8 mouse cellular contexts compared by ENCODE assay signal in genomic region chr2:92375788-92376187, GRCm38 (mm10). TPM values are rescaled to one million over a fixed set of nuclear protein-coding genes. Genes with fewer than 3 reads are reported as not detected.
DNase-seq lines count a peak whose midpoint lies in the region; ATAC-seq and TF ChIP-seq lines count a peak whose summit lies in the region.

No protein-coding gene starts in this region.

- H3K36me3 ChIP-seq in heart, embryonic 10.5 days, result peaks cover 35% of the 10 kb centered on the region
- peaks cover 20% of the 10 kb centered on the region for H3K36me3 ChIP-seq in C2C12 (ENCODE audit: control insufficient read depth, insufficient read depth)
- H3K36me3 ChIP-seq in forebrain, embryonic 11.5 days (ENCODE audit: control insufficient read depth, insufficient read depth, low read length), result no peaks in the 10 kb centered on the region; the same call in 1 of the 2 replicates
- peaks cover 6% of the 10 kb centered on the region; the same call in 1 of the 2 replicates for H3K36me3 ChIP-seq in liver, embryonic 14.5 days (replicated peaks; ENCODE audit: control insufficient read depth, insufficient read depth, low read depth)

- peak overlapping the region; percentile 76 for H3K4me3 ChIP-seq in heart, embryonic 10.5 days
- peak overlapping the region; percentile 99 for H3K4me3 ChIP-seq in C2C12 (ENCODE audit: insufficient read depth, poor library complexity, severe bottlenecking)
- H3K4me3 ChIP-seq in forebrain, embryonic 11.5 days (ENCODE audit: low read depth, low read length), result peak overlapping the region; percentile 72
- H3K4me3 ChIP-seq in liver, embryonic 14.5 days (ENCODE audit: insufficient read depth in 1 of 2, low read depth in 2 of 2, low read length in 2 of 2), result peak overlapping the region; percentile 66 to 88

- no peak for TF ChIP-seq EP300 in liver, embryonic 14.5 days (IDR thresholded peaks at IDR 0.05; ENCODE audit: low read depth)

- H3K9ac ChIP-seq in forebrain, embryonic 11.5 days (ENCODE audit: low read length), result peak overlapping the region; percentile 69
- H3K9ac ChIP-seq in liver, embryonic 14.5 days (replicated peaks), result peak overlapping the region; percentile 66

- peaks cover 20% of the 10 kb centered on the region for H3K79me2 ChIP-seq in C2C12 (ENCODE audit: control insufficient read depth, insufficient read depth)

- H3K4me1 ChIP-seq in heart, embryonic 10.5 days, result peaks cover 30% of the 10 kb centered on the region
- peaks cover 34% of the 10 kb centered on the region for H3K4me1 ChIP-seq in forebrain, embryonic 11.5 days (replicated peaks; ENCODE audit: control insufficient read depth, insufficient read depth, low read length)
- peaks cover 4 to 13% of the 10 kb centered on the region in 2 experiments; a peak in 3 of 4 replicates for H3K4me1 ChIP-seq in liver, embryonic 14.5 days (replicated peaks; ENCODE audit: control insufficient read depth in 2 of 2, insufficient read depth in 2 of 2, low read length in 1 of 2)

- 12% methylated on average over 10 of the region's 10 CpGs for WGBS in heart, embryonic 10.5 days
- 17% methylated on average over 10 of the region's 10 CpGs for WGBS in forebrain, embryonic 11.5 days
- 7% methylated on average over 10 of the region's 10 CpGs for WGBS in liver, embryonic 14.5 days (ENCODE audit: insufficient replicate concordance)

- intact Hi-C loops in heart, postnatal 14 days (cut with DNase I), result loop anchor here (2.0 kb wide), 1 partner anchor 61 kb away; no protein-coding TSS in a partner anchor

- no peak for DNase-seq in heart, embryonic 10.5 days (ENCODE audit: low spot score)
- DNase-seq in heart, postnatal 14 days, result no peak
- no peak for DNase-seq in forebrain, embryonic 11.5 days (ENCODE audit: low spot score)
- no peak for DNase-seq in liver, embryonic 14.5 days (ENCODE audit: low read depth in 3 of 3, low spot score in 3 of 3)
- DNase-seq in thymus, postnatal 4 days, result no peak
- DNase-seq in spleen, adult 18-20 months, result no peak

- H3K27ac ChIP-seq in heart, embryonic 10.5 days, result peak overlapping the region; percentile 83
- H3K27ac ChIP-seq in forebrain, embryonic 11.5 days (ENCODE audit: low read depth, low read length), result no peak overlapping the region
- no peak overlapping the region for H3K27ac ChIP-seq in liver, embryonic 14.5 days

- no peak for ATAC-seq in forebrain, embryonic 11.5 days (replicated peaks; ENCODE audit: low FRiP score)
- ATAC-seq in liver, embryonic 14.5 days (ENCODE audit: insufficient read depth), result no peak
- ATAC-seq in inflammation-experienced regulatory T-cells, adult 6 months, result no peak

- TF ChIP-seq CTCF in C2C12 (IDR thresholded peaks at IDR 0.05; ENCODE audit: control insufficient read depth, insufficient read depth, insufficient read length), result no peak
- TF ChIP-seq CTCF in liver, embryonic 14.5 days (IDR thresholded peaks at IDR 0.05; ENCODE audit: low read depth), result no peak

- peaks cover 32% of the 10 kb centered on the region for H3K27me3 ChIP-seq in heart, embryonic 10.5 days (ENCODE audit: insufficient read depth, poor library complexity, severe bottlenecking)
- H3K27me3 ChIP-seq in C2C12 (ENCODE audit: control insufficient read depth, insufficient read depth, insufficient read length), result peaks cover 3% of the 10 kb centered on the region
- H3K27me3 ChIP-seq in forebrain, embryonic 11.5 days (ENCODE audit: control insufficient read depth, insufficient read depth, low read length), result no peaks in the 10 kb centered on the region
- H3K27me3 ChIP-seq in liver, embryonic 14.5 days (ENCODE audit: control insufficient read depth, insufficient read depth, low read length), result peaks cover 18% of the 10 kb centered on the region

- H3ac ChIP-seq in C2C12 (ENCODE audit: control insufficient read depth, insufficient read length, low read depth), result peak overlapping the region; percentile 54

- peaks cover 2% of the 10 kb centered on the region for H3K79me3 ChIP-seq in C2C12 (ENCODE audit: low read depth)

- H3K9me3 ChIP-seq in heart, embryonic 10.5 days, result no peaks in the 10 kb centered on the region
- H3K9me3 ChIP-seq in forebrain, embryonic 11.5 days (ENCODE audit: control insufficient read depth, low read length), result no peaks in the 10 kb centered on the region
- no peaks in the 10 kb centered on the region for H3K9me3 ChIP-seq in liver, embryonic 14.5 days (ENCODE audit: control insufficient read depth, low read length)

- peak overlapping the region; percentile 93 for H3K4me2 ChIP-seq in forebrain, embryonic 11.5 days (ENCODE audit: low read depth, low read length, severe bottlenecking)
- H3K4me2 ChIP-seq in liver, embryonic 14.5 days (ENCODE audit: low read depth), result peak overlapping the region; percentile 98

TF ChIP-seq in C2C12, 6 proteins besides CTCF, POLR2A, EP300 and RAD21:
- TF ChIP-seq MYOD1 (IDR thresholded peaks at IDR 0.05; ENCODE audit: control insufficient read depth, insufficient read length, low read depth), result no peak
- TF ChIP-seq MAX (IDR thresholded peaks at IDR 0.05), result no peak
- no peak for TF ChIP-seq FOSL1 (IDR thresholded peaks at IDR 0.05; ENCODE audit: insufficient read depth, low read length, poor library complexity, severe bottlenecking)
- TF ChIP-seq MYOG (IDR thresholded peaks at IDR 0.05; ENCODE audit: control insufficient read depth, extremely low read depth, insufficient read length), result no peak
- no peak for TF ChIP-seq USF1 (IDR thresholded peaks at IDR 0.05; ENCODE audit: low read depth)
- no peak for TF ChIP-seq CEBPB (IDR thresholded peaks at IDR 0.05; ENCODE audit: low read depth)

RNA-seq across cellular contexts. Expression of gene Large2, which starts 1.1 kb away (rescaled TPM):
- 1.6 and 7.0 TPM in 2 replicates for polyA plus RNA-seq in heart, embryonic 10.5 days (2016; fragmentation: Nextera tagmentation; extraction: Ambion mirVana)
- total RNA-seq in heart, postnatal 14 days (2021), result under 1 TPM; 0.32 to 0.36 TPM
- polyA plus RNA-seq in C2C12 (2012; fragmentation: generic; extraction: Trizol), result 0.13 TPM
- 16.1 and 16.4 TPM in 2 replicates for polyA plus RNA-seq in forebrain, embryonic 11.5 days (2014; fragmentation: Nextera tagmentation; extraction: Ambion mirVana)
- 3.1 and 3.2 TPM in 2 replicates for polyA plus RNA-seq in liver, embryonic 14.5 days (2012; rRNA removed)
- 1.9 and 2.3 TPM in 2 replicates for polyA plus RNA-seq in liver, embryonic 14.5 days (2014; fragmentation: Nextera tagmentation; extraction: Ambion mirVana)
- 1 to 10 TPM in 1 of 3 experiments, under 1 TPM in 1, not detected in 1; 0.23 to 1.3 TPM for polyA plus RNA-seq in inflammation-experienced regulatory T-cells, adult 6 months (2017; shearing (Covaris generic))

RNA-seq across cellular contexts. Expression of gene Pex16, which starts 1.3 kb away (rescaled TPM):
- polyA plus RNA-seq in heart, embryonic 10.5 days (2016; fragmentation: Nextera tagmentation; extraction: Ambion mirVana), result 19.0 and 19.2 TPM in 2 replicates
- 10 to 100 TPM; 23.6 to 25.1 TPM for total RNA-seq in heart, postnatal 14 days (2021)
- 21.0 TPM for polyA plus RNA-seq in C2C12 (2012; fragmentation: generic; extraction: Trizol)
- polyA plus RNA-seq in forebrain, embryonic 11.5 days (2014; fragmentation: Nextera tagmentation; extraction: Ambion mirVana), result 18.2 and 22.9 TPM in 2 replicates
- 14.8 and 15.5 TPM in 2 replicates for polyA plus RNA-seq in liver, embryonic 14.5 days (2012; rRNA removed)
- polyA plus RNA-seq in liver, embryonic 14.5 days (2014; fragmentation: Nextera tagmentation; extraction: Ambion mirVana), result 19.5 and 20.9 TPM in 2 replicates
- 10 to 100 TPM; 42.8 to 53.8 (median 53.3) TPM for polyA plus RNA-seq in inflammation-experienced regulatory T-cells, adult 6 months (2017; shearing (Covaris generic))

RNA-seq across cellular contexts. Expression of gene 1700029I15Rik, which starts 6.5 kb away (rescaled TPM):
- polyA plus RNA-seq in heart, embryonic 10.5 days (2016; fragmentation: Nextera tagmentation; extraction: Ambion mirVana), result 0.89 and 2.7 TPM in 2 replicates
- total RNA-seq in heart, postnatal 14 days (2021), result 1 to 10 TPM; 1.4 to 1.9 TPM
- polyA plus RNA-seq in C2C12 (2012; fragmentation: generic; extraction: Trizol), result 0.73 TPM
- 2.3 and 3.6 TPM in 2 replicates for polyA plus RNA-seq in forebrain, embryonic 11.5 days (2014; fragmentation: Nextera tagmentation; extraction: Ambion mirVana)
- polyA plus RNA-seq in liver, embryonic 14.5 days (2012; rRNA removed), result 0.63 and 1.1 TPM in 2 replicates
- polyA plus RNA-seq in liver, embryonic 14.5 days (2014; fragmentation: Nextera tagmentation; extraction: Ambion mirVana), result 0.66 and 0.85 TPM in 2 replicates
- 1 to 10 TPM; 3.2 to 3.7 (median 3.7) TPM for polyA plus RNA-seq in inflammation-experienced regulatory T-cells, adult 6 months (2017; shearing (Covaris generic))

RNA-seq across cellular contexts. Expression of gene Mapk8ip1, which starts 25.3 kb away (rescaled TPM):
- 7.5 and 18.2 TPM in 2 replicates for polyA plus RNA-seq in heart, embryonic 10.5 days (2016; fragmentation: Nextera tagmentation; extraction: Ambion mirVana)
- 1 to 10 TPM; 7.4 to 8.6 TPM for total RNA-seq in heart, postnatal 14 days (2021)
- 18.8 TPM for polyA plus RNA-seq in C2C12 (2012; fragmentation: generic; extraction: Trizol)
- 35.9 and 41.4 TPM in 2 replicates for polyA plus RNA-seq in forebrain, embryonic 11.5 days (2014; fragmentation: Nextera tagmentation; extraction: Ambion mirVana)
- polyA plus RNA-seq in liver, embryonic 14.5 days (2012; rRNA removed), result 1.2 TPM in 2 replicates
- polyA plus RNA-seq in liver, embryonic 14.5 days (2014; fragmentation: Nextera tagmentation; extraction: Ambion mirVana), result 0.43 and 0.62 TPM in 2 replicates
- under 1 TPM; 0.43 to 0.92 (median 0.82) TPM for polyA plus RNA-seq in inflammation-experienced regulatory T-cells, adult 6 months (2017; shearing (Covaris generic))

RNA-seq across cellular contexts. Expression of gene Cry2, which starts 58.1 kb away (rescaled TPM):
- 21.0 and 23.3 TPM in 2 replicates for polyA plus RNA-seq in heart, embryonic 10.5 days (2016; fragmentation: Nextera tagmentation; extraction: Ambion mirVana)
- total RNA-seq in heart, postnatal 14 days (2021), result 10 to 100 TPM; 20.9 to 26.6 TPM
- polyA plus RNA-seq in C2C12 (2012; fragmentation: generic; extraction: Trizol), result 2.1 TPM
- polyA plus RNA-seq in forebrain, embryonic 11.5 days (2014; fragmentation: Nextera tagmentation; extraction: Ambion mirVana), result 24.0 and 25.5 TPM in 2 replicates
- 5.9 and 6.2 TPM in 2 replicates for polyA plus RNA-seq in liver, embryonic 14.5 days (2012; rRNA removed)
- polyA plus RNA-seq in liver, embryonic 14.5 days (2014; fragmentation: Nextera tagmentation; extraction: Ambion mirVana), result 6.0 and 7.2 TPM in 2 replicates
- 10 to 100 TPM in 1 of 3 experiments, 1 to 10 TPM in 2; 3.5 to 10.2 (median 6.9) TPM for polyA plus RNA-seq in inflammation-experienced regulatory T-cells, adult 6 months (2017; shearing (Covaris generic))
